Mouse (Mus musculus): Measurements from ENCODE around the gene Mettl23. TPM values are rescaled to one million over a fixed set of nuclear protein-coding genes. Genes with fewer than 3 reads are reported as not detected.
A peak's percentile ranks its signal among the peaks of the same experiment; 100 is the strongest.
"Not testable (repeated sequence)": the region's sequence is repeated elsewhere in the genome, so short reads cannot be mapped to it uniquely, and the experiment has no call there.

Gene Mettl23
- polyA plus RNA-seq, 1 experiment from 2014 or later: 75.8 TPM

DNA sequence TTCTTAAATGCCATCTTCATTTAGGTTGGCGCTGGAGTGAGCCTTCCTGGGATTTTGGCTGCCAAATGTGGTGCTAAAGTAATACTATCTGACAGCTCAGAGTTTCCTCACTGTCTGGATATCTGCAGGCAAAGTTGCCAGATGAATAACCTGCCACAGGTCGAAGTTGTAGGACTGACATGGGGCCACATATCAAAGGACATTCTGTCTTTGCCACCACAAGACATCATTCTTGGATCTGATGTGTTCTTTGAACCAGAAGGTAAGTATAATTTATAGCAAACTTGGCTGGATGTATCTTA lies 5.8 kb downstream of the Mettl23 start:
- 69% methylated on average over 2 of the region's 2 CpGs for WGBS
- not testable (repeated sequence) for DNase-seq (ENCODE audit: low spot score); H3K4me1 ChIP-seq (ENCODE audit: control insufficient read depth, insufficient read depth, low read length); H3K4me3 ChIP-seq (ENCODE audit: low read depth, low read length); H3K4me2 ChIP-seq (ENCODE audit: low read depth, low read length); H3K27me3 ChIP-seq (replicated peaks; ENCODE audit: control insufficient read depth, insufficient read depth, low read length); H3K9ac ChIP-seq (ENCODE audit: low read depth, low read length); H3K9me3 ChIP-seq (ENCODE audit: control insufficient read depth, low read length); H3K27ac ChIP-seq (replicated peaks; ENCODE audit: low read depth, low read length); ATAC-seq (ENCODE audit: low read depth)
- peaks cover 45% of the 10 kb centered on the region for H3K36me3 ChIP-seq (ENCODE audit: control insufficient read depth, insufficient read depth, low read length)

DNA sequence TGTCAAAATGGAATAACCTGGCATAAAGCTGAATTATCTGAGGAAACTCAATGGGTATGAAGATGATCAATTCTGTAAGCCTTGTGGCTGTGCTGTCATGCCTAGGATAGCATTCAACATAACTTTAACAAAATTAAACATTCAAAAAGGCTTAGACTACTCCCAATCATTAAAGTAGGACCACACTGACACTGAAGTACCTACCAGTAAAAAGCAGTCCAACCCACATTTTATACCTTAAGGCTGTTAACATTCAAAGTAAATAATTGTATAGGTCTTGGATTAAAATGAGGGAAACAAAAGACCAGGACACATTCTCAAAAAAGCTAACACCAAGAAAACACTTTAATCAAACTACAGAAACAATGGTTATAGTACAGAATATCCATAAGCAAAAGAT lies 6.5 kb downstream of the Mettl23 start:
- DNase-seq (ENCODE audit: low spot score): no peak
- Histone ChIP-seq H3K9me3 (ENCODE audit: control insufficient read depth, low read length) (no peaks in the 10 kb centered on the region), H3K27me3 (replicated peaks; ENCODE audit: control insufficient read depth, insufficient read depth, low read length) (no peaks in the 10 kb centered on the region), H3K9ac (ENCODE audit: low read depth, low read length) (no peak overlapping the region), H3K27ac (replicated peaks; ENCODE audit: low read depth, low read length) (no peak overlapping the region), H3K4me1 (ENCODE audit: control insufficient read depth, insufficient read depth, low read length) (peaks cover 7% of the 10 kb centered on the region), H3K36me3 (ENCODE audit: control insufficient read depth, insufficient read depth, low read length) (peaks cover 45% of the 10 kb centered on the region), H3K4me3 (ENCODE audit: low read depth, low read length) (no peak overlapping the region), H3K4me2 (ENCODE audit: low read depth, low read length) (no peak overlapping the region)
- ATAC-seq (ENCODE audit: low read depth): no peak

GRCm38 (mm10) chr11:116850085-116850484 lies 7.0 kb downstream of the Mettl23 start:
- WGBS: 55% methylated on average over 4 of the region's 4 CpGs
- Histone ChIP-seq H3K4me2 (ENCODE audit: low read depth, low read length) (peak overlapping the region; percentile 67), H3K4me1 (ENCODE audit: control insufficient read depth, insufficient read depth, low read length) (peaks cover 12% of the 10 kb centered on the region), H3K9me3 (ENCODE audit: control insufficient read depth, low read length) (no peaks in the 10 kb centered on the region), H3K9ac (ENCODE audit: low read depth, low read length) (no peak overlapping the region), H3K27me3 (replicated peaks; ENCODE audit: control insufficient read depth, insufficient read depth, low read length) (no peaks in the 10 kb centered on the region), H3K36me3 (ENCODE audit: control insufficient read depth, insufficient read depth, low read length) (peaks cover 45% of the 10 kb centered on the region), H3K27ac (replicated peaks; ENCODE audit: low read depth, low read length) (no peak overlapping the region), H3K4me3 (ENCODE audit: low read depth, low read length) (peak overlapping the region; percentile 99)
- DNase-seq (ENCODE audit: low spot score): no peak
- no peak for ATAC-seq (ENCODE audit: low read depth)

DNA sequence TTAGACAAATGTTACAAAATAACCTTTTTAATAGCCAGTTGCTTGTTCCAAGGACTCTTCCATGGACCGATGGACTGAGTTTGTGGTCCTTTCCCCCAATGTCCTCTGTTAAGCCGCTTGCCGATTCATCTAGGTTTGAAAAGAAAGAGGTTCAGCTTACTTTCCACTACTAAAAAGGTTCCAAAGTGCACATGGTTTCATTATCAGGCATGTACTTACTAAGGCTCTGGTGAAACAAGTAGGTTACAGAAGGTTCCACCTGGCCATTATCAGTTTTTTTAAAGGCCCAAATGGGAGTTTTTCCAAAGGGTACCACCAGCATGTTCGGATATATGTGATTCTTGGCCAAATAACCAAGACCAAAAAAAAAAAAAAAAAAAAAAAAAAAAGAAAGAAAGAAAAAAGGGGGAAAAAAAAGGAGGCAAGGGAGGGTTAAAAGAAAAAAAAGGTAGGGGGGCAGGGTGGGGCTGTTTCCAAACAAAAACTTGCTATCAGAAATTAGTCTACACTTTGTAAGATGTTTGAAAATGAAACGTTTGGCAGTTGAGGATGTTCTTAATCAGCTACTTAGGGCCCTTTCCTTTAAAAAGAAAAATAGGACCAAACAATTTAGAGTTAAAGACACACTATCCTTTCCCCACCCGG lies 7.9 kb downstream of the Mettl23 start:
- DNase-seq (ENCODE audit: low spot score): no peak
- H3K9ac ChIP-seq (ENCODE audit: low read depth, low read length): peak overlapping the region; percentile 99
- H3K4me1 ChIP-seq (ENCODE audit: control insufficient read depth, insufficient read depth, low read length): peaks cover 12% of the 10 kb centered on the region
- H3K9me3 ChIP-seq (ENCODE audit: control insufficient read depth, low read length): no peaks in the 10 kb centered on the region
- H3K4me2 ChIP-seq (ENCODE audit: low read depth, low read length): peak overlapping the region; percentile 67
- peaks cover 45% of the 10 kb centered on the region for H3K36me3 ChIP-seq (ENCODE audit: control insufficient read depth, insufficient read depth, low read length)
- H3K27me3 ChIP-seq (replicated peaks; ENCODE audit: control insufficient read depth, insufficient read depth, low read length): no peaks in the 10 kb centered on the region
- peak overlapping the region; percentile 99 for H3K4me3 ChIP-seq (ENCODE audit: low read depth, low read length)
- peak overlapping the region; percentile 99; the same call in 1 of the 2 replicates for H3K27ac ChIP-seq (replicated peaks; ENCODE audit: low read depth, low read length)
- no peak for ATAC-seq (ENCODE audit: low read depth)
- WGBS: 29% methylated on average over 6 of the region's 6 CpGs

DNA sequence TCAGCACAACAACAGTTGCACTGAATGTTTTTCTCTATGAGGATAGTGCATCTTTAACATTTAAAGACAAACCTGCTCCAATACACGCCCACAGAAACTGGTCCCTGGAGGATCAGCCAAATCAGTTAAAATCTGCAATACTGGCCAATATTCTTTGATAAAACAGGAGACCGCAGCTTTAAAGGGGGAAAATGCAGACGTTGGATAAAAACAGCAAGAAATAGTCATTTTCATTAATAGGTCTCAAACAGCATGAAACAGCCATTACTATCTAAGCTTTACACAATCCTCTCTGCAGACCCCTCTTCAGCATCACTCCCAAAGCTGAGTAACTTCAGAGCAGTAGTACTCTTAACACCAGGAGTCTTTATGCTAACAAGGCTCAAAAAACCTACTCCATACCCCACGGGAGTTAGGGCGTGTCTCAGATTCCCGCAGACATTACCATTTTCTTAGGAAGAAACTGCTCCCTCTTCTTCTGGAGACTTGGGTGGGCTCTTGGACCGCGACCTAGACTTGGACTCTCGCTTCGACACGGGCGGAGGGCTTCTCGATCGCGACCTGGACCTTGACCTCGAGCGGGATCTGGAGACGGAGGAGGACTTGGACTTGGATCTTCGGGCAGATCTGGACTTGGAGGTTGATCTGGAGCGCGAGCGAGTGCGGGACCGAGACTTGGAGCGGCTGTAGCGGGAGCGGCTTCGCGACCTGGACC lies 8.7 kb downstream of the Mettl23 start:
- Histone ChIP-seq H3K4me2 (ENCODE audit: low read depth, low read length) (peak overlapping the region; percentile 67), H3K4me3 (ENCODE audit: low read depth, low read length) (peak overlapping the region; percentile 99), H3K4me1 (ENCODE audit: control insufficient read depth, insufficient read depth, low read length) (peaks cover 12% of the 10 kb centered on the region), H3K9ac (ENCODE audit: low read depth, low read length) (peak overlapping the region; percentile 99), H3K27me3 (replicated peaks; ENCODE audit: control insufficient read depth, insufficient read depth, low read length) (no peaks in the 10 kb centered on the region), H3K27ac (replicated peaks; ENCODE audit: low read depth, low read length) (peak overlapping the region; percentile 99), H3K36me3 (ENCODE audit: control insufficient read depth, insufficient read depth, low read length) (peaks cover 38% of the 10 kb centered on the region), H3K9me3 (ENCODE audit: control insufficient read depth, low read length) (no peaks in the 10 kb centered on the region)
- no peak for ATAC-seq (ENCODE audit: low read depth)
- no peak for DNase-seq (ENCODE audit: low spot score)
- WGBS: under 1% methylated on average over 22 of the region's 29 CpGs

- Histone ChIP-seq H3K27me3 (replicated peaks; ENCODE audit: control insufficient read depth, insufficient read depth, low read length) (no peaks in the 10 kb centered on the region), H3K36me3 (ENCODE audit: control insufficient read depth, insufficient read depth, low read length) (peaks cover 38% of the 10 kb centered on the region), H3K4me2 (ENCODE audit: low read depth, low read length) (peak within 1 kb of the TSS; percentile 67), H3K27ac (replicated peaks; ENCODE audit: low read depth, low read length) (peak within 1 kb of the TSS; percentile 99), H3K9me3 (ENCODE audit: control insufficient read depth, low read length) (no peaks in the 10 kb centered on the region), H3K4me1 (ENCODE audit: control insufficient read depth, insufficient read depth, low read length) (peaks cover 12% of the 10 kb centered on the region), H3K4me3 (ENCODE audit: low read depth, low read length) (peak within 1 kb of the TSS; percentile 99), H3K9ac (ENCODE audit: low read depth, low read length) (peak within 1 kb of the TSS; percentile 99)
- ATAC-seq (ENCODE audit: low read depth): peak; percentile 56
- WGBS: under 1% methylated on average over 27 of the region's 91 CpGs
- peak; percentile 89 for DNase-seq (ENCODE audit: low spot score)
Observed at GRCm38 (mm10) chr11:116852291-116852890, 9.3 kb downstream of the Mettl23 start, which contains the start of gene Mfsd11. Gene Mfsd11, plus strand, starts transcription at chr11:116852440.

GRCm38 (mm10) chr11:116852891-116853511 lies 9.9 kb downstream of the Mettl23 start, which contains the start of gene Srsf2:
Gene Srsf2, minus strand, starts transcription at chr11:116853094.
- Histone ChIP-seq H3K36me3 (ENCODE audit: control insufficient read depth, insufficient read depth, low read length) (peaks cover 36% of the 10 kb centered on the region), H3K4me3 (ENCODE audit: low read depth, low read length) (peak within 1 kb of the TSS; percentile 99), H3K4me2 (ENCODE audit: low read depth, low read length) (peak within 1 kb of the TSS; percentile 67), H3K27ac (replicated peaks; ENCODE audit: low read depth, low read length) (peak within 1 kb of the TSS; percentile 99), H3K9ac (ENCODE audit: low read depth, low read length) (peak within 1 kb of the TSS; percentile 99), H3K4me1 (ENCODE audit: control insufficient read depth, insufficient read depth, low read length) (peaks cover 12% of the 10 kb centered on the region), H3K9me3 (ENCODE audit: control insufficient read depth, low read length) (no peaks in the 10 kb centered on the region), H3K27me3 (replicated peaks; ENCODE audit: control insufficient read depth, insufficient read depth, low read length) (no peaks in the 10 kb centered on the region)
- WGBS: under 1% methylated on average over 29 of the region's 74 CpGs
- ATAC-seq (ENCODE audit: low read depth) (peak; percentile 88), DNase-seq (ENCODE audit: low spot score) (peak; percentile 98)

DNA sequence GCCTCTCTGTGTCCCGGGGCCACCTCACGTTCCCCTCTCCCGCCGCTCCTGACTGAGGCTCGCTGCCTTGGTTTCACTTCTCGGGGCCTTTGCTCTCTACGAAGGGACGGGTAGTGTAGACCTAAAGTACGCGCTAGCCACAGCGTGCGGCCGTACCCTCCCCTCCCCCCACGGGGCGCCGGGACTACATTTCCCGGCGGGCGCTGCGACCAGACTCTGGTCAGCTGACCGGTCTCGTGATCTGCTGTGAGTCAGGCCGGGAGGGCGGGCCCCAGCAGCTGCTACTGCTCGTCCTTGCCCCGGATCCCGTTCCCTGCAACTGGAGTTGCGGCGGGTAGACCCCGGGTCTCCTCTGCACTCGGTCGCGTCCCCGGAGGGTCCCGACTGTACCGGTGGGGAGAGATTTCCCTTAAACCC lies 10.4 kb downstream of the Mettl23 start:
- H3K4me2 ChIP-seq (ENCODE audit: low read depth, low read length): peak overlapping the region; percentile 67
- H3K9me3 ChIP-seq (ENCODE audit: control insufficient read depth, low read length): no peaks in the 10 kb centered on the region
- H3K9ac ChIP-seq (ENCODE audit: low read depth, low read length): peak overlapping the region; percentile 99
- DNase-seq (ENCODE audit: low spot score): peak; percentile 98
- ATAC-seq (ENCODE audit: low read depth): peak; percentile 90
- 0% methylated on average over 29 of the region's 36 CpGs for WGBS
- H3K4me3 ChIP-seq (ENCODE audit: low read depth, low read length): peak overlapping the region; percentile 99
- no peaks in the 10 kb centered on the region for H3K27me3 ChIP-seq (replicated peaks; ENCODE audit: control insufficient read depth, insufficient read depth, low read length)
- peaks cover 36% of the 10 kb centered on the region for H3K36me3 ChIP-seq (ENCODE audit: control insufficient read depth, insufficient read depth, low read length)
- peaks cover 12% of the 10 kb centered on the region for H3K4me1 ChIP-seq (ENCODE audit: control insufficient read depth, insufficient read depth, low read length)
- peak overlapping the region; percentile 99 for H3K27ac ChIP-seq (replicated peaks; ENCODE audit: low read depth, low read length)

Data from embryonic facial prominence, embryonic 14.5 days (tissue).